Comparison of ENCODE assay signal across 11 mouse cellular contexts in the genomic region with DNA sequence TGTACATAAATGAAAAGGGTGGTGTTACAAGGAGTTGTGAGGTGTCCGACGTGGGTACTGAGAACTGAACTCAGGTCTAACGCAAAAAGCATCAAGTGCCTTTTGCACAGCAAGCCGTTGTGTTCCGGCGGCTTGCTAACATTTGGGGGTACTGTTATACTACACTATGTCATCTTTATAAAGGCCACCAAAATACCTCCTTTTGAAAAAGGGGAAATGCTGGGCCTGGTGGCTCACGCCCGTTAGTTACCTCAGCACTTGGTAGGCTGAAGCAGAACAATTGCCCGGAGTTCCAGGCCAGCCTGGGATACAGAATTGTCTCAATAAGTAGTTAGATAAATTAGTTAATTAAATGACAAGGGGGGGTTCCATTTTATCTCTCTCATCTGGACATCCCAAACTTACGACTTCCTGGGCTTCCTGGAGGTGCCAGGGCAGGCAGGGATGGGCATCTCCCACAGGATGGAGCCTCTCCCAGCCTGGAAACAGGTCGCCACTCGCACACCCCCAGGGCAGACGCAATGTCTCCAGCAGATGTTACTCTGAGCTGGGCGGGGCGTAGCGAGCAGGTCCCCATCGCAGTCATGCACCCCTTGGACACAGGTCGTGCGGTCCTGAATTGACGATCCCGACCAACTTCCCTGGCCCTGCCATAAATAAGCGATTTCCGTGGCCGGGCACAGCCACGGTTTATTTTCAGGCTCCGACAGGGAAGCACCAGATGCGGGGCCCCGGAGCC. TPM values are rescaled to one million over a fixed set of nuclear protein-coding genes. Genes with fewer than 3 reads are reported as not detected.
DNase-seq lines count a peak whose midpoint lies in the region; ATAC-seq and TF ChIP-seq lines count a peak whose summit lies in the region.
"Had no signal": no experiment of that assay in that cellular context is flagged by ENCODE, and none has a peak within 500 bp of the region (broad histone marks: within the 10 kb centered on the region; RNA-seq: fewer than 3 reads in every experiment).

No protein-coding gene starts in this region.

- no peak overlapping the region for H3K4me2 ChIP-seq in lung, embryonic 14.5 days
- no peak overlapping the region for H3K4me2 ChIP-seq in embryonic facial prominence, embryonic 13.5 days
- peak overlapping the region; percentile 71 for H3K4me2 ChIP-seq in liver, embryonic 15.5 days

- H3K9ac ChIP-seq in lung, embryonic 14.5 days, result no peak overlapping the region
- H3K9ac ChIP-seq in ES-E14 (ENCODE audit: insufficient read depth, low read depth, low read length, poor library complexity, severe bottlenecking), result peak overlapping the region; percentile 2; the same call in 1 of the 2 replicates
- no peak overlapping the region for H3K9ac ChIP-seq in embryonic facial prominence, embryonic 13.5 days
- H3K9ac ChIP-seq in liver, embryonic 15.5 days, result no peak overlapping the region

- ATAC-seq in lung, embryonic 14.5 days (ENCODE audit: insufficient read depth), result 0 out of 2 replicates have a peak, but pooled peaks have one; percentile 9
- 0 out of 2 replicates have a peak, but pooled peaks have one; percentile 52 for ATAC-seq in embryonic facial prominence, embryonic 13.5 days (ENCODE audit: insufficient number of reproducible peaks, insufficient read depth, low FRiP score, low TSS enrichment, low read depth)
- ATAC-seq in liver, embryonic 15.5 days (ENCODE audit: insufficient read depth), result no peak

- H3K27ac ChIP-seq in lung, embryonic 14.5 days (ENCODE audit: low read depth), result no peak overlapping the region
- H3K27ac ChIP-seq in ES-E14 (ENCODE audit: insufficient read depth, low read depth, low read length, poor library complexity, severe bottlenecking), result no peak overlapping the region
- H3K27ac ChIP-seq in embryonic facial prominence, embryonic 13.5 days, result no peak overlapping the region
- H3K27ac ChIP-seq in liver, embryonic 15.5 days (replicated peaks), result peak overlapping the region; percentile 53
- H3K27ac ChIP-seq: neural tube, embryonic 15.5 days had no signal

- 89% methylated on average over 28 of the region's 28 CpGs for WGBS in lung, embryonic 14.5 days
- WGBS in embryonic facial prominence, embryonic 13.5 days, result 89% methylated on average over 28 of the region's 28 CpGs
- 80% methylated on average over 28 of the region's 28 CpGs for WGBS in liver, embryonic 15.5 days (ENCODE audit: insufficient replicate concordance)

- in situ Hi-C loops in ES-E14 (cut with MboI; ENCODE audit: low sequenced_read_pairs in 2 of 2, unreplicated experiment in 2 of 2), result no loop called here

- peaks cover 8% of the 10 kb centered on the region; the same call in 1 of the 2 replicates for H3K4me1 ChIP-seq in lung, embryonic 14.5 days (ENCODE audit: insufficient read depth)
- peaks cover 0 to 14% of the 10 kb centered on the region in 2 experiments; a peak in 1 of 4 replicates for H3K4me1 ChIP-seq in ES-E14 (ENCODE audit: control insufficient read depth in 2 of 2, insufficient read depth in 2 of 2, low read length in 2 of 2, poor library complexity in 1 of 2)
- H3K4me1 ChIP-seq in embryonic facial prominence, embryonic 13.5 days, result peaks cover 39% of the 10 kb centered on the region
- peaks cover 33% of the 10 kb centered on the region for H3K4me1 ChIP-seq in liver, embryonic 15.5 days (replicated peaks)

- no peak for DNase-seq in lung, embryonic 14.5 days
- no peak for DNase-seq in lung, postnatal 10 days
- DNase-seq in ES-E14 (ENCODE audit: low read depth, low spot score) (no peak), adipocyte (ENCODE audit: low spot score) (no peak)
- DNase-seq in right cerebral cortex, postnatal 4 days, result no peak
- no peak for DNase-seq in kidney, postnatal 4 days

- no peak overlapping the region for H3K4me3 ChIP-seq in lung, embryonic 14.5 days (ENCODE audit: low read depth, low read length)
- 0 out of 4 replicates have a peak overlapping the region, but pooled peaks have one; percentile 2 to 10 for H3K4me3 ChIP-seq in ES-E14 (ENCODE audit: insufficient read depth in 1 of 2, low read depth in 1 of 2, low read length in 2 of 2, poor library complexity in 1 of 2, severe bottlenecking in 1 of 2)
- H3K4me3 ChIP-seq in embryonic facial prominence, embryonic 13.5 days, result no peak overlapping the region
- H3K4me3 ChIP-seq in liver, embryonic 15.5 days (replicated peaks), result no peak overlapping the region

- no peaks in the 10 kb centered on the region for H3K27me3 ChIP-seq in lung, embryonic 14.5 days (ENCODE audit: insufficient read depth, low read length)
- H3K27me3 ChIP-seq in embryonic facial prominence, embryonic 13.5 days, result no peaks in the 10 kb centered on the region
- no peaks in the 10 kb centered on the region for H3K27me3 ChIP-seq in liver, embryonic 15.5 days
- H3K27me3 ChIP-seq: neural tube, embryonic 15.5 days had no signal

- H3K9me3 ChIP-seq in lung, embryonic 14.5 days (ENCODE audit: low read depth, low read length), result no peaks in the 10 kb centered on the region
- H3K9me3 ChIP-seq in ES-E14 (ENCODE audit: control insufficient read depth, insufficient read depth, low read depth, low read length), result no peaks in the 10 kb centered on the region
- no peaks in the 10 kb centered on the region for H3K9me3 ChIP-seq in embryonic facial prominence, embryonic 13.5 days
- no peaks in the 10 kb centered on the region for H3K9me3 ChIP-seq in liver, embryonic 15.5 days (replicated peaks)
- H3K9me3 ChIP-seq: neural tube, embryonic 15.5 days had no signal

- no peak for TF ChIP-seq CTCF in lung, embryonic 14.5 days (IDR thresholded peaks at IDR 0.05; ENCODE audit: low read depth)

- H3K36me3 ChIP-seq in lung, embryonic 14.5 days (ENCODE audit: insufficient read depth), result no peaks in the 10 kb centered on the region
- no peaks in the 10 kb centered on the region for H3K36me3 ChIP-seq in ES-E14 (ENCODE audit: control insufficient read depth, insufficient read depth, low read length, poor library complexity, severe bottlenecking)
- no peaks in the 10 kb centered on the region for H3K36me3 ChIP-seq in embryonic facial prominence, embryonic 13.5 days
- H3K36me3 ChIP-seq in liver, embryonic 15.5 days (replicated peaks), result no peaks in the 10 kb centered on the region
- H3K36me3 ChIP-seq: neural tube, embryonic 15.5 days had no signal

TF ChIP-seq in ES-E14, 5 proteins besides CTCF, POLR2A, EP300 and RAD21:
- no peak for TF ChIP-seq MAFK (IDR thresholded peaks at IDR 0.05; ENCODE audit: insufficient read depth, low read depth, low read length)
- TF ChIP-seq HCFC1 (IDR thresholded peaks at IDR 0.05; ENCODE audit: borderline replicate concordance, insufficient read depth, low read length), result no peak

RNA-seq across cellular contexts. Expression of a gene that starts 3.3 kb away (rescaled TPM):
- polyA plus RNA-seq in lung, embryonic 14.5 days (2014; fragmentation: Nextera tagmentation; extraction: Ambion mirVana), result 1.0 and 1.7 TPM in 2 replicates
- total RNA-seq in ES-E14 (2012; rRNA removed), result 0.42 and 0.89 TPM in 2 replicates
- polyA plus RNA-seq in embryonic facial prominence, embryonic 13.5 days (2015; fragmentation: Nextera tagmentation; extraction: Ambion mirVana), result 25.5 and 29.4 TPM in 2 replicates
- 0.24 TPM in 1 of 2 replicates, not detected in the other for polyA plus RNA-seq in liver, embryonic 15.5 days (2015; fragmentation: Nextera tagmentation; extraction: Ambion mirVana)
- total RNA-seq: gastrocnemius, postnatal 14 days; megakaryocyte-erythroid progenitor cell, adult 5-6 weeks had no signal

RNA-seq across cellular contexts. Expression of a gene that starts 14.3 kb away (rescaled TPM):
- 0.42 and 0.61 TPM in 2 replicates for polyA plus RNA-seq in lung, embryonic 14.5 days (2014; fragmentation: Nextera tagmentation; extraction: Ambion mirVana)
- total RNA-seq in ES-E14 (2012; rRNA removed), result 2.0 and 2.1 TPM in 2 replicates
- 0.69 and 1.2 TPM in 2 replicates for polyA plus RNA-seq in embryonic facial prominence, embryonic 13.5 days (2015; fragmentation: Nextera tagmentation; extraction: Ambion mirVana)
- 0.08 and 0.15 TPM in 2 replicates for polyA plus RNA-seq in liver, embryonic 15.5 days (2015; fragmentation: Nextera tagmentation; extraction: Ambion mirVana)
- total RNA-seq: megakaryocyte-erythroid progenitor cell, adult 5-6 weeks had no signal

RNA-seq across cellular contexts. Expression of a gene that starts 33.3 kb away (rescaled TPM):
- polyA plus RNA-seq in lung, embryonic 14.5 days (2014; fragmentation: Nextera tagmentation; extraction: Ambion mirVana), result 3.2 and 3.7 TPM in 2 replicates
- total RNA-seq in ES-E14 (2012; rRNA removed), result 5.5 and 9.6 TPM in 2 replicates
- 8.7 and 15.3 TPM in 2 replicates for polyA plus RNA-seq in embryonic facial prominence, embryonic 13.5 days (2015; fragmentation: Nextera tagmentation; extraction: Ambion mirVana)
- polyA plus RNA-seq in liver, embryonic 15.5 days (2015; fragmentation: Nextera tagmentation; extraction: Ambion mirVana), result 4.8 and 6.4 TPM in 2 replicates

RNA-seq across cellular contexts. Expression of a gene that starts 41.9 kb away (rescaled TPM):
- polyA plus RNA-seq in lung, embryonic 14.5 days (2014; fragmentation: Nextera tagmentation; extraction: Ambion mirVana), result 127 and 133 TPM in 2 replicates
- total RNA-seq in ES-E14 (2012; rRNA removed), result 64.1 and 75.6 TPM in 2 replicates
- 153 TPM in 2 replicates for polyA plus RNA-seq in embryonic facial prominence, embryonic 13.5 days (2015; fragmentation: Nextera tagmentation; extraction: Ambion mirVana)
- polyA plus RNA-seq in liver, embryonic 15.5 days (2015; fragmentation: Nextera tagmentation; extraction: Ambion mirVana), result 125 and 148 TPM in 2 replicates

RNA-seq across cellular contexts. Expression of a gene that starts 58.6 kb away (rescaled TPM):
- 254 and 255 TPM in 2 replicates for polyA plus RNA-seq in lung, embryonic 14.5 days (2014; fragmentation: Nextera tagmentation; extraction: Ambion mirVana)
- 464 and 530 TPM in 2 replicates for total RNA-seq in ES-E14 (2012; rRNA removed)
- polyA plus RNA-seq in embryonic facial prominence, embryonic 13.5 days (2015; fragmentation: Nextera tagmentation; extraction: Ambion mirVana), result 301 and 303 TPM in 2 replicates
- polyA plus RNA-seq in liver, embryonic 15.5 days (2015; fragmentation: Nextera tagmentation; extraction: Ambion mirVana), result 79.3 and 86.9 TPM in 2 replicates

Comparison
In these comparisons a context has a peak if more than half of its experiments do, and no peak if none do; other contexts are left out.
1. H3K4me3 ChIP-seq: peak in ES-E14 (2 of 2); none in lung, embryonic 14.5 days (single experiment), embryonic facial prominence, embryonic 13.5 days (single experiment) and liver, embryonic 15.5 days (single experiment).